Comparison of ENCODE assay signal across 8 mouse cellular contexts in the genomic region with DNA sequence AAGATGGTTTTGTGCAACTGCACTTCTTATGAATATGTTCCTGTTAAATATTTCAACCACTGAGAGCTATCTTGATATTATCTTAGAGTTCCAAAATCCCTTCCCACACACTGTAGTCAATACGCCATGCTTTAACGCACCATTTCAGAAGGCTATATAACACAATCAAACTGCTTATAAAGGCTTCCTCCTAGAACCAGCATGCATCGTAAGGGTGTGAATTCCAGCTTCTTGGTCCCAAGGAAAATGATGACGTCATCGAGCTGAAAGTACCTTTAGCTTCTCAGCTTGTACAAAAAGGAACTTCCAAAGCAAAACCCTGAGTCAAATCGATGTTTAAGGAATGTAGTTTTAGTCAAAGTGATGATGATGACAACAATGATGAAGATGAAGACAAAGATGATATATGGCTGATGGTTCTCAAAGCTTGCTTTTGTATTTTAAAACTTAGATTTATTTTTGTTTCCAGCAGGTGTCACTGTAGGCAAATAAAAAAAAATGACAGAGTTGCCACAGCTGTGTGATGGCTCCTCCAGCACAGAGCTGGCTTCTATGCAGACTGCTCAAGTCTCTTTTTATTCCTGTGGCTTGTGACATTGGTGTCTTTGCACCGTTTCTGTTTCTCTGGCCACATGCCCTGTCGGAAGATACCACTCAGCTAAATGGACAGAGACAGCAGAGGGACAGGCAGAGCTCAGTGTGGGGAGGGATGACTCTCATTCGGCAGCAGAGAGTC.
DNase-seq lines count a peak whose midpoint lies in the region; ATAC-seq lines count a peak whose summit lies in the region.

No protein-coding gene starts in this region.

- no peaks in the 10 kb centered on the region for H3K27me3 ChIP-seq in forebrain, embryonic 16.5 days (replicated peaks; ENCODE audit: control insufficient read depth, insufficient read depth, low read length)

- H3K27ac ChIP-seq in forebrain, embryonic 16.5 days (ENCODE audit: low read length): no peak overlapping the region

- DNase-seq in 3T3-L1 (ENCODE audit: low read depth, low spot score) (peak; percentile 61), NIH3T3 (ENCODE audit: low read depth) (peak; percentile 32)
- DNase-seq in left cerebral cortex, postnatal 14 days (ENCODE audit: low spot score in 2 of 2): peak; percentile 51 to 77
- peak; percentile 65 to 76 for DNase-seq in right cerebral cortex, postnatal 10 days (ENCODE audit: low spot score in 2 of 2)
- DNase-seq in yolk sac, embryonic 10.5 days (ENCODE audit: low spot score): no peak
- no peak for DNase-seq in kidney, adult 9 months
- DNase-seq in kidney, adult 8-10 months: no peak

- no peak overlapping the region for H3K4me2 ChIP-seq in forebrain, embryonic 16.5 days (ENCODE audit: low read length)

- peaks cover 4% of the 10 kb centered on the region for H3K4me1 ChIP-seq in forebrain, embryonic 16.5 days (replicated peaks; ENCODE audit: control insufficient read depth, insufficient read depth, low read length)

- intact Hi-C loops in left cerebral cortex, postnatal 14 days (cut with DNase I): loop anchor here (2.0 to 10.0 kb wide), 4 partner anchors 213 to 1251 kb away; no protein-coding TSS in a partner anchor

- no peaks in the 10 kb centered on the region for H3K36me3 ChIP-seq in forebrain, embryonic 16.5 days (ENCODE audit: control insufficient read depth, insufficient read depth)

- ATAC-seq in forebrain, embryonic 16.5 days: peak; percentile 92

- no peak overlapping the region for H3K4me3 ChIP-seq in forebrain, embryonic 16.5 days (replicated peaks; ENCODE audit: low read length)

- no peak overlapping the region for H3K9ac ChIP-seq in forebrain, embryonic 16.5 days (replicated peaks; ENCODE audit: low read depth, low read length)

- WGBS in forebrain, embryonic 16.5 days: 53% methylated on average over 9 of the region's 9 CpGs

- H3K9me3 ChIP-seq in forebrain, embryonic 16.5 days (ENCODE audit: control insufficient read depth, low read length): no peaks in the 10 kb centered on the region

Comparison
In these comparisons a context has a peak if more than half of its experiments do, and no peak if none do; other contexts are left out.
1. DNase-seq: peak in 3T3-L1 (single experiment), NIH3T3 (single experiment), left cerebral cortex, postnatal 14 days (2 of 2) and right cerebral cortex, postnatal 10 days (2 of 2); none in yolk sac, embryonic 10.5 days (single experiment), kidney, adult 9 months (single experiment) and kidney, adult 8-10 months (0 of 2).